Mouse (Mus musculus) liver, embryonic 14.5 days (tissue): ENCODE results near the gene Serpina3n.

Experiments used
- CTCF ChIP-seq: IDR thresholded peaks from 2 replicates; pipeline ENCODE4 v1.5.1; 2016; ENCODE audit warnings: antibody characterized with exemption, low read depth, control low read depth
- EP300 ChIP-seq: IDR thresholded peaks from 2 replicates; pipeline ENCODE4 v1.6.1; 2016; ENCODE audit warnings: antibody characterized with exemption, low read depth

DNA sequence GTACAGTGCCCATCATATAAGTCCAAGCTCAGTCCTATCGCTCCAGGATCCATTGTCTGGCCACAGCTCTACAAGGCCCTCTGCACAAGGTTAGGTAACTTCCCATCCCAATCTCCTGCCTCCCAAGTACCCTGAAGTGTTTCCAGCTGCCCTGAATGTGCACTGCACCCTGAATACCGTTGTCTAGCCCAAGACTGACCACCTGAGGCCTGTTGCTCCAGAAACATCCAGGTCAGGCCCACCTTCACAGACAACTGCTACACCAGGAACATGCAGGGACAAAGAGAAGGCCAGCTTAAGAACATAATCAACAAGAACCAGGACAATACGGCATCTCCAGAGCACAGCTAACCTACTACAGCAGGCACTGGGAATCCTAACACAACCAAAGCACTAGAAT, 36.5 kb upstream of the Serpina3n start:
- TF ChIP-seq CTCF (no peak), EP300 (no peak)
